Mouse (Mus musculus): ENCODE results near the gene G430095P16Rik. TPM values are rescaled to one million over a fixed set of nuclear protein-coding genes. Genes with fewer than 3 reads are reported as not detected.

Gene G430095P16Rik
- polyA plus RNA-seq, 1 experiment from 2014 or later: 1.2 TPM

GRCm38 (mm10) chr8:84713381-84713780, 9.4 kb upstream of the G430095P16Rik start:
- Histone ChIP-seq H3K27ac (replicated peaks) (peak overlapping the region; percentile 84), H3K9ac (no peak overlapping the region), H3K4me1 (replicated peaks) (peaks cover 64% of the 10 kb centered on the region), H3K36me3 (no peaks in the 10 kb centered on the region), H3K4me3 (no peak overlapping the region), H3K9me3 (no peaks in the 10 kb centered on the region), H3K27me3 (peaks cover 9% of the 10 kb centered on the region), H3K4me2 (no peak overlapping the region)
- WGBS: 41% methylated on average over 4 of the region's 4 CpGs
- ATAC-seq (ENCODE audit: low FRiP score, low read depth): no peak

GRCm38 (mm10) chr8:84714161-84714560, 8.6 kb upstream of the G430095P16Rik start:
- H3K9ac ChIP-seq: no peak overlapping the region
- ATAC-seq (ENCODE audit: low FRiP score, low read depth): no peak

GRCm38 (mm10) chr8:84715893-84716468, 6.8 kb upstream of the G430095P16Rik start:
- H3K27me3 ChIP-seq: peaks cover 13% of the 10 kb centered on the region
- H3K36me3 ChIP-seq: no peaks in the 10 kb centered on the region
- ATAC-seq (ENCODE audit: low FRiP score, low read depth): no peak
- peaks cover 48% of the 10 kb centered on the region for H3K4me1 ChIP-seq (replicated peaks)
- H3K4me2 ChIP-seq: peak overlapping the region; percentile 41
- 7% methylated on average over 27 of the region's 27 CpGs for WGBS
- no peaks in the 10 kb centered on the region for H3K9me3 ChIP-seq
- H3K9ac ChIP-seq: 0 out of 2 replicates have a peak overlapping the region, but pooled peaks have one; percentile 2
- H3K4me3 ChIP-seq: 0 out of 2 replicates have a peak overlapping the region, but pooled peaks have one; percentile 2
- H3K27ac ChIP-seq (replicated peaks): peak overlapping the region; percentile 61

More at GRCm38 (mm10) chr8:84714161-84714560, 8.6 kb upstream of the G430095P16Rik start:
- Histone ChIP-seq H3K9me3 (no peaks in the 10 kb centered on the region), H3K4me1 (replicated peaks) (peaks cover 58% of the 10 kb centered on the region), H3K27me3 (peaks cover 13% of the 10 kb centered on the region), H3K4me3 (no peak overlapping the region), H3K27ac (replicated peaks) (peak overlapping the region; percentile 84), H3K36me3 (no peaks in the 10 kb centered on the region), H3K4me2 (no peak overlapping the region)
- WGBS: 60% methylated on average over 4 of the region's 4 CpGs

GRCm38 (mm10) chr8:84716790-84717189, 6.0 kb upstream of the G430095P16Rik start:
- peaks cover 13% of the 10 kb centered on the region for H3K27me3 ChIP-seq
- H3K27ac ChIP-seq (replicated peaks): peak overlapping the region; percentile 40; the same call in 1 of the 2 replicates

GRCm38 (mm10) chr8:84718476-84718875, 4.3 kb upstream of the G430095P16Rik start:
- Histone ChIP-seq H3K27me3 (peaks cover 13% of the 10 kb centered on the region), H3K36me3 (no peaks in the 10 kb centered on the region), H3K4me2 (no peak overlapping the region), H3K4me1 (replicated peaks) (peaks cover 44% of the 10 kb centered on the region), H3K4me3 (no peak overlapping the region), H3K9ac (no peak overlapping the region), H3K9me3 (no peaks in the 10 kb centered on the region), H3K27ac (replicated peaks) (no peak overlapping the region)
- no peak for ATAC-seq (ENCODE audit: low FRiP score, low read depth)
- 76% methylated on average over 5 of the region's 5 CpGs for WGBS

More at GRCm38 (mm10) chr8:84716790-84717189, 6.0 kb upstream of the G430095P16Rik start:
- Histone ChIP-seq H3K4me1 (replicated peaks) (peaks cover 40% of the 10 kb centered on the region), H3K9me3 (no peaks in the 10 kb centered on the region), H3K4me3 (no peak overlapping the region), H3K4me2 (no peak overlapping the region), H3K36me3 (no peaks in the 10 kb centered on the region), H3K9ac (no peak overlapping the region)
- WGBS: 83% methylated on average over 11 of the region's 11 CpGs
- no peak for ATAC-seq (ENCODE audit: low FRiP score, low read depth)

GRCm38 (mm10) chr8:84718959-84719690, 3.7 kb upstream of the G430095P16Rik start:
- no peak overlapping the region for H3K4me2 ChIP-seq
- no peaks in the 10 kb centered on the region for H3K36me3 ChIP-seq
- no peak for ATAC-seq (ENCODE audit: low FRiP score, low read depth)
- H3K4me3 ChIP-seq: no peak overlapping the region
- 80% methylated on average over 5 of the region's 5 CpGs for WGBS
- H3K9me3 ChIP-seq: no peaks in the 10 kb centered on the region
- no peak overlapping the region for H3K27ac ChIP-seq (replicated peaks)
- H3K4me1 ChIP-seq (replicated peaks): peaks cover 44% of the 10 kb centered on the region
- peaks cover 13% of the 10 kb centered on the region for H3K27me3 ChIP-seq
- no peak overlapping the region for H3K9ac ChIP-seq

- no peaks in the 10 kb centered on the region for H3K36me3 ChIP-seq
- no peak for ATAC-seq (ENCODE audit: low FRiP score, low read depth)
- WGBS: 68% methylated on average over 6 of the region's 6 CpGs
- H3K9me3 ChIP-seq: no peaks in the 10 kb centered on the region
- 0 out of 2 replicates have a peak, but pooled peaks cover 3% of the 10 kb centered on the region for H3K27me3 ChIP-seq
- H3K4me1 ChIP-seq (replicated peaks): peaks cover 45% of the 10 kb centered on the region
- no peak overlapping the region for H3K4me3 ChIP-seq
- H3K4me2 ChIP-seq: 0 out of 2 replicates have a peak overlapping the region, but pooled peaks have one; percentile 5
- peak overlapping the region; percentile 77 for H3K27ac ChIP-seq (replicated peaks)
- no peak overlapping the region for H3K9ac ChIP-seq
These were observed 317 bp upstream of the G430095P16Rik start for GRCm38 (mm10) chr8:84722530-84722849.

GRCm38 (mm10) chr8:84723571-84723900, 729 bp downstream of the G430095P16Rik start:
- Histone ChIP-seq H3K27ac (replicated peaks) (peak overlapping the region; percentile 77), H3K36me3 (no peaks in the 10 kb centered on the region), H3K4me2 (peak overlapping the region; percentile 11; the same call in 1 of the 2 replicates), H3K9me3 (no peaks in the 10 kb centered on the region), H3K9ac (no peak overlapping the region), H3K4me3 (no peak overlapping the region), H3K4me1 (replicated peaks) (peaks cover 50% of the 10 kb centered on the region), H3K27me3 (0 out of 2 replicates have a peak, but pooled peaks cover 3% of the 10 kb centered on the region)
- 34% methylated on average over 7 of the region's 7 CpGs for WGBS
- no peak for ATAC-seq (ENCODE audit: low FRiP score, low read depth)

- Histone ChIP-seq H3K36me3 (no peaks in the 10 kb centered on the region), H3K4me3 (no peak overlapping the region), H3K4me2 (no peak overlapping the region), H3K9ac (no peak overlapping the region), H3K4me1 (replicated peaks) (peaks cover 55% of the 10 kb centered on the region), H3K27ac (replicated peaks) (0 out of 2 replicates have a peak overlapping the region, but pooled peaks have one; percentile 64), H3K9me3 (no peaks in the 10 kb centered on the region), H3K27me3 (no peaks in the 10 kb centered on the region)
- no peak for ATAC-seq (ENCODE audit: low FRiP score, low read depth)
- WGBS: 40% methylated on average over 9 of the region's 9 CpGs
These were observed 1.9 kb downstream of the G430095P16Rik start for GRCm38 (mm10) chr8:84724683-84725082.

- 62% methylated on average over 10 of the region's 10 CpGs for WGBS
- Histone ChIP-seq H3K4me1 (replicated peaks) (peaks cover 62% of the 10 kb centered on the region), H3K36me3 (no peaks in the 10 kb centered on the region), H3K27ac (replicated peaks) (peak overlapping the region; percentile 64), H3K27me3 (no peaks in the 10 kb centered on the region), H3K9me3 (no peaks in the 10 kb centered on the region), H3K4me3 (no peak overlapping the region), H3K9ac (no peak overlapping the region), H3K4me2 (no peak overlapping the region)
- ATAC-seq (ENCODE audit: low FRiP score, low read depth): no peak
These were observed 2.6 kb downstream of the G430095P16Rik start for GRCm38 (mm10) chr8:84725246-84725940.

GRCm38 (mm10) chr8:84725941-84726259, 3.1 kb downstream of the G430095P16Rik start:
- no peak for ATAC-seq (ENCODE audit: low FRiP score, low read depth)
- H3K36me3 ChIP-seq: no peaks in the 10 kb centered on the region
- WGBS: 27% methylated on average over 3 of the region's 3 CpGs
- no peaks in the 10 kb centered on the region for H3K9me3 ChIP-seq
- H3K4me3 ChIP-seq: no peak overlapping the region
- no peak overlapping the region for H3K4me2 ChIP-seq
- H3K4me1 ChIP-seq (replicated peaks): peaks cover 67% of the 10 kb centered on the region
- no peaks in the 10 kb centered on the region for H3K27me3 ChIP-seq
- peak overlapping the region; percentile 64 for H3K27ac ChIP-seq (replicated peaks)
- H3K9ac ChIP-seq: no peak overlapping the region

GRCm38 (mm10) chr8:84728474-84728873, 5.7 kb downstream of the G430095P16Rik start:
- 48% methylated on average over 3 of the region's 3 CpGs for WGBS
- H3K4me2 ChIP-seq: no peak overlapping the region

More at GRCm38 (mm10) chr8:84728474-84728873, 5.7 kb downstream of the G430095P16Rik start:
- Histone ChIP-seq H3K9me3 (no peaks in the 10 kb centered on the region), H3K4me1 (replicated peaks) (peaks cover 78% of the 10 kb centered on the region), H3K4me3 (no peak overlapping the region), H3K9ac (no peak overlapping the region), H3K36me3 (no peaks in the 10 kb centered on the region), H3K27ac (replicated peaks) (peak overlapping the region; percentile 83), H3K27me3 (no peaks in the 10 kb centered on the region)
- ATAC-seq (ENCODE audit: low FRiP score, low read depth): peak; percentile 74
